Mouse (Mus musculus): ENCODE measurements around the gene S100g. TPM values are rescaled to one million over a fixed set of nuclear protein-coding genes. Genes with fewer than 3 reads are reported as not detected.

S100g gene
- total and polyA plus RNA-seq, 3 experiments: not detected

- 73% methylated on average over 4 of the region's 4 CpGs for WGBS
- Histone ChIP-seq H3K36me3 (ENCODE audit: control insufficient read depth, insufficient read depth, low read length) (no peaks in the 10 kb centered on the region), H3K27me3 (ENCODE audit: control insufficient read depth, insufficient read depth, low read length) (no peaks in the 10 kb centered on the region), H3K79me2 (replicated peaks; ENCODE audit: control insufficient read depth, insufficient read depth, low read length) (no peaks in the 10 kb centered on the region), H3K9ac (ENCODE audit: low read depth, low read length) (no peak overlapping the region), H3K4me1 (ENCODE audit: control insufficient read depth, insufficient read depth, low read length) (no peaks in the 10 kb centered on the region), H3K4me3 (no peak overlapping the region), H3K27ac (no peak overlapping the region)
- TF ChIP-seq EP300 (IDR thresholded peaks at IDR 0.05; ENCODE audit: insufficient read depth, low read depth, low read length) (no peak), POLR2A (IDR thresholded peaks at IDR 0.05; ENCODE audit: insufficient read depth, low read depth, low read length) (no peak), CTCF (IDR thresholded peaks at IDR 0.05) (no peak)
- no peak for DNase-seq
- intact Hi-C loops (cut with DNase I): no loop called here
Measured at GRCm38 (mm10) chrX:162963840-162964239, 559 bp downstream of the S100g start.

GRCm38 (mm10) chrX:162957921-162958320, 6.5 kb downstream of the S100g start:
- Histone ChIP-seq H3K79me2 (replicated peaks; ENCODE audit: control insufficient read depth, insufficient read depth, low read length) (no peaks in the 10 kb centered on the region), H3K27ac (no peak overlapping the region), H3K4me3 (no peak overlapping the region), H3K36me3 (ENCODE audit: control insufficient read depth, insufficient read depth, low read length) (no peaks in the 10 kb centered on the region), H3K4me1 (ENCODE audit: control insufficient read depth, insufficient read depth, low read length) (no peaks in the 10 kb centered on the region), H3K27me3 (ENCODE audit: control insufficient read depth, insufficient read depth, low read length) (no peaks in the 10 kb centered on the region), H3K9ac (ENCODE audit: low read depth, low read length) (no peak overlapping the region)
- TF ChIP-seq EP300 (IDR thresholded peaks at IDR 0.05; ENCODE audit: insufficient read depth, low read depth, low read length) (no peak), CTCF (IDR thresholded peaks at IDR 0.05) (no peak), POLR2A (IDR thresholded peaks at IDR 0.05; ENCODE audit: insufficient read depth, low read depth, low read length) (no peak)
- intact Hi-C loops (cut with DNase I): no loop called here
- DNase-seq: no peak
- WGBS: 80% methylated on average over 3 of the region's 3 CpGs

GRCm38 (mm10) chrX:162949811-162950439, 14.5 kb downstream of the S100g start:
- 31% methylated on average over 3 of the region's 3 CpGs for WGBS
- H3K27ac ChIP-seq: no peak overlapping the region
- intact Hi-C loops (cut with DNase I): no loop called here
- DNase-seq: peak in 1 of 2 experiments; percentile 4
- peak; percentile 69 for TF ChIP-seq CTCF (IDR thresholded peaks at IDR 0.05)
- TF ChIP-seq POLR2A (IDR thresholded peaks at IDR 0.05; ENCODE audit: insufficient read depth, low read depth, low read length): no peak
- no peak overlapping the region for H3K4me3 ChIP-seq
- no peak overlapping the region for H3K9ac ChIP-seq (ENCODE audit: low read depth, low read length)
- H3K36me3 ChIP-seq (ENCODE audit: control insufficient read depth, insufficient read depth, low read length): no peaks in the 10 kb centered on the region
- no peaks in the 10 kb centered on the region for H3K4me1 ChIP-seq (ENCODE audit: control insufficient read depth, insufficient read depth, low read length)
- H3K27me3 ChIP-seq (ENCODE audit: control insufficient read depth, insufficient read depth, low read length): no peaks in the 10 kb centered on the region
- H3K79me2 ChIP-seq (replicated peaks; ENCODE audit: control insufficient read depth, insufficient read depth, low read length): no peaks in the 10 kb centered on the region

- no peak for TF ChIP-seq POLR2A (IDR thresholded peaks at IDR 0.05; ENCODE audit: insufficient read depth, low read depth, low read length)
- no peak for TF ChIP-seq CTCF (IDR thresholded peaks at IDR 0.05)
- no peak for TF ChIP-seq EP300 (IDR thresholded peaks at IDR 0.05; ENCODE audit: insufficient read depth, low read depth, low read length)
- no peak for DNase-seq
- no peaks in the 10 kb centered on the region for H3K79me2 ChIP-seq (replicated peaks; ENCODE audit: control insufficient read depth, insufficient read depth, low read length)
- H3K27me3 ChIP-seq (ENCODE audit: control insufficient read depth, insufficient read depth, low read length): no peaks in the 10 kb centered on the region
- no peak overlapping the region for H3K9ac ChIP-seq (ENCODE audit: low read depth, low read length)
- WGBS: 93% methylated on average over 1 of the region's 1 CpGs
- intact Hi-C loops (cut with DNase I): no loop called here
- no peak overlapping the region for H3K4me3 ChIP-seq
- H3K4me1 ChIP-seq (ENCODE audit: control insufficient read depth, insufficient read depth, low read length): no peaks in the 10 kb centered on the region
- no peak overlapping the region for H3K27ac ChIP-seq
- H3K36me3 ChIP-seq (ENCODE audit: control insufficient read depth, insufficient read depth, low read length): no peaks in the 10 kb centered on the region
Measured at GRCm38 (mm10) chrX:162942027-162942426, 22.4 kb downstream of the S100g start.

- intact Hi-C loops (cut with DNase I): no loop called here
- no peak overlapping the region for H3K4me3 ChIP-seq
- H3K9ac ChIP-seq (ENCODE audit: low read depth, low read length): no peak overlapping the region
- H3K4me1 ChIP-seq (ENCODE audit: control insufficient read depth, insufficient read depth, low read length): no peaks in the 10 kb centered on the region
- no peak for TF ChIP-seq CTCF (IDR thresholded peaks at IDR 0.05)
- TF ChIP-seq EP300 (IDR thresholded peaks at IDR 0.05; ENCODE audit: insufficient read depth, low read depth, low read length): no peak
- TF ChIP-seq POLR2A (IDR thresholded peaks at IDR 0.05; ENCODE audit: insufficient read depth, low read depth, low read length): no peak
- no peaks in the 10 kb centered on the region for H3K27me3 ChIP-seq (ENCODE audit: control insufficient read depth, insufficient read depth, low read length)
- DNase-seq: no peak
- H3K79me2 ChIP-seq (replicated peaks; ENCODE audit: control insufficient read depth, insufficient read depth, low read length): no peaks in the 10 kb centered on the region
- 88% methylated on average over 2 of the region's 2 CpGs for WGBS
- no peak overlapping the region for H3K27ac ChIP-seq
- H3K36me3 ChIP-seq (ENCODE audit: control insufficient read depth, insufficient read depth, low read length): no peaks in the 10 kb centered on the region
Measured at GRCm38 (mm10) chrX:162931467-162931866, 32.9 kb downstream of the S100g start.

GRCm38 (mm10) chrX:162921487-162922125, 42.8 kb downstream of the S100g start:
- Histone ChIP-seq H3K4me1 (ENCODE audit: control insufficient read depth, insufficient read depth, low read length) (no peaks in the 10 kb centered on the region), H3K27me3 (ENCODE audit: control insufficient read depth, insufficient read depth, low read length) (no peaks in the 10 kb centered on the region), H3K79me2 (replicated peaks; ENCODE audit: control insufficient read depth, insufficient read depth, low read length) (no peaks in the 10 kb centered on the region), H3K4me3 (no peak overlapping the region), H3K36me3 (ENCODE audit: control insufficient read depth, insufficient read depth, low read length) (no peaks in the 10 kb centered on the region), H3K27ac (no peak overlapping the region), H3K9ac (ENCODE audit: low read depth, low read length) (no peak overlapping the region)
- WGBS: 76% methylated on average over 8 of the region's 8 CpGs
- TF ChIP-seq CTCF (IDR thresholded peaks at IDR 0.05): no peak
- no peak for TF ChIP-seq POLR2A (IDR thresholded peaks at IDR 0.05; ENCODE audit: insufficient read depth, low read depth, low read length)
- TF ChIP-seq EP300 (IDR thresholded peaks at IDR 0.05; ENCODE audit: insufficient read depth, low read depth, low read length): no peak
- intact Hi-C loops (cut with DNase I): no loop called here
- DNase-seq: no peak

Measured in heart, adult 2 months (tissue).